Mouse (Mus musculus) neutrophil, adult 5-6 weeks (primary cell): ENCODE results near the gene Zfp260. TPM values are rescaled to one million over a fixed set of nuclear protein-coding genes. Genes with fewer than 3 reads are reported as not detected.
"Not testable (repeated sequence)": the region's sequence is repeated elsewhere in the genome, so short reads cannot be mapped to it uniquely, and the experiment has no call there.

Source experiments
- ATAC-seq: fragments of 151-379, 151-347 bp; 2 replicates; pipeline ENCODE4 v1.8.0; 2017; ENCODE audit warnings: mild to moderate bottlenecking, moderate TSS enrichment; ENCODE audit not compliant: insufficient number of reproducible peaks, poor library complexity, low FRiP score, severe bottlenecking; ENCODE audit errors: extremely low read depth
- total RNA-seq: library from RNA; stranded (forward); fragments of 200-1000 nt; gene quantifications from 2 replicates; pipeline ENCODE4 v1.2.3, GENCODE M21; 2017

Zfp260 gene
- total RNA-seq, 1 experiment from 2014 or later: 42.7 TPM

DNA sequence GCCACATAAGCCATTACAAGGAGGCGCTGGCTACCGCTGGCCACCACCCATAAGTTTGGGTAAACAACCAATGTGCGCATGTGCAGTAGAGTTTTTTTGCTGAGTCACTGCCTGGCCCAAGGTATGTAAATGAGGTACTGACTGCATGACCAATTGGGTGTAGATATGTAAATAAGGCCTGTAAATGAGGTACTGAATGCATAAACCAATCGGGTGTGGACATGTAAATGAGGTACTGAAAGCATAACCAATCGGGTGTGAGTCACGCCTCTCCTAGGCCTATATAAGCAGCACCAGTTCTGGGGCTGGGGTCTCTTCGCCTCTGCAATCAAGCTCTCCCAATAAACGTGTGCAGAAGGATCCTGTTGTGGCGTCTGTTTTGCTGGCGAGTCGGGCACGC lies 23.4 kb downstream of the Zfp260 start:
- not testable (repeated sequence) for ATAC-seq

DNA sequence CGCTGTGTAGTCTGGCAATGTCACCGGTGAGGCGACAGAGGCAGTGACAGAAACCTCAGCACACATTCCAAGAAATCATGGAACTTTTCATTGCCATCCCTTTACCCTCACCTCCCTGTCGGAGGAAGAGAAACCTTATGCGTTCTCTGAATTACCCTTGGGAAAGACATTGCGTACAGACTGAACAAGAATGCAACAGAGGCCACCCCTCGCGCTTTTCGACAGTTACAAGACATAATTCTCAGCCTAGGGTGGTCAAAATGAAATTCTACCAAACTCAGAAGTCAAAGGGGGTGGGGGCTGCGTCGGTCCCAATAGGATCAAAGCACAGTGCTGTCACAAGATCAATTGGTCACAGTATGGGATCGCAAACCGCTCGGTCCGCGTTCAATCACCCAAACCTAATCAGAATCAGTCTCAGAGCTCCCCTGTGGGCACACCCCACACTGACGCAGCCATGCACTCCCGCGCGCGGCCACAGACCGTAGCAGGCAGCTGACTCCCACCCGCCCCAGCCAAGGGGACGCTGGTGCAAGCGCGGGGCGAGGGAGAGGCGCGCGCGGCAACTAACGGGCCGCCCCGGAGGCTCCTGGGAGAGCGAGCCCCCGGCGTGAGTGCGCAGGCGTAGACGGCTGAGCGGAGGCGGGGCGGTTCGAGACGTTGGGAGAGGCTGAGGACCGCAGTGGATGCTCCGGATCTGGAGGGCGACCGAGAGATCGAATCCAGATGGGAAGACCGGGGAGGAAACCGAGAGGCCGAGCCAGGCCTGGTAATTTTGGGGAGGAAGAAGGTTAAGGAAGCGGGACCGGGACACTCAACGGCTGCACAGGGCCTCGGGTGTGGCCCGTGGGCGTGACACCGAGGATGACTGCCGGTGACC lies 27.0 kb downstream of the Zfp260 start, which contains the start of gene Zfp382:
Gene Zfp382, plus strand, starts transcription at position 635 of the 880 bp plus-strand sequence.
- ATAC-seq: peak; percentile 79

GRCm38 (mm10) chr7:30122188-30122530 lies 27.6 kb downstream of the Zfp260 start:
- no peak for ATAC-seq

GRCm38 (mm10) chr7:30129900-30130299 lies 35.3 kb downstream of the Zfp260 start:
- no peak for ATAC-seq

DNA sequence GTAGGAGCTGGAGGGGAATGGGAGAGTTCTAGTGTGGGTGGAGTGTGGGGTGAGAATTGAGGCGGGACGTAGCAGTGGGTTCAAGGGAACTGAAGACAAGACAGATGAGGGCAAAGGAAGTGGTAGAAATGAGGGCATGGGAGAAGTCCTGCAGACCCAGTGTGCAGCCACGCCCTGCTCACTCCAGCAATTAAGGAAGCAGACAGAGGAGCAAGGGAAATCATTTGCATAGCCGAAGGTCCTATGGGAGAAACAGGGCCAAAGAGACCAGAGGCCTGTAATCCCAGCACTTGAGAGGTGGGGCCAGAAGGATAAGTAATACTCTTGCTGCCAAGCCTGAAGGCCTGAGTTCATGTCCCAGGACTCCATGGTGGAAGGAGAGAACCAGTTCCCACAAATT lies 37.8 kb downstream of the Zfp260 start:
- ATAC-seq: no peak

GRCm38 (mm10) chr7:30136826-30137225 lies 42.2 kb downstream of the Zfp260 start:
- ATAC-seq: no peak

GRCm38 (mm10) chr7:30143170-30143554 lies 48.6 kb downstream of the Zfp260 start:
- no peak for ATAC-seq

DNA sequence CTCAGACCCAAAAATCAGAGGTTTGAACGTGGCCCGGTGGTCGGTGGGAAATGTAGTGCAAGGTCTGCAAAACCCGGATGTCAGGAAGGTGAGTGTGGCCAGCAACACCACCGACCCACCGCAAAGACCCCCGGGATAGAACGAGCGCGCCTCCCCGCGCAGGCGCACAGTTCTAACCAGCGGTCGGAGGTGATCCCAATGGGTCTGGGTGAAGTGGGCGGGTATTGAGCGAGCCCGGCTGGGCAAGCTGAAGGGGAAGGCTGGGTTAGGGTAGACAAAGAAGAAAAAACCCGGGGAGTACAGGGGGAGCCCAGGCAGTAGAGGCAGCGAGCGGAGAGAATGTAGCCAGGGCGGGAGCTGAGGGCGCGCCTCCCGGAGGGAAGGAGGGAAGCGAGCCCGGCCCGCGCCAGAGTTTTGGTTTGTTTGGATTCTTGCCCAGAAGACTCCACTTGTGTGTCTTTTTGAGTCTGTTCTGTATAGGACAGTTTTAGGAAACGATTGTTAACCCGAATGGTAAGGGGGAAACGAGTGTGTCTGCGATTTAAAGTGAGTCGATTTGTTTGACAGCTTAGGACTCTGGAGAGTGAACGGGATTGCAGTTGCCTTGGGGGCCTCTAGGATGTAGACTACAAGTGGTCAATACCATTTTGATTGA lies 49.1 kb downstream of the Zfp260 start:
- ATAC-seq: peak; percentile 13; the same call in 1 of the 2 replicates

DNA sequence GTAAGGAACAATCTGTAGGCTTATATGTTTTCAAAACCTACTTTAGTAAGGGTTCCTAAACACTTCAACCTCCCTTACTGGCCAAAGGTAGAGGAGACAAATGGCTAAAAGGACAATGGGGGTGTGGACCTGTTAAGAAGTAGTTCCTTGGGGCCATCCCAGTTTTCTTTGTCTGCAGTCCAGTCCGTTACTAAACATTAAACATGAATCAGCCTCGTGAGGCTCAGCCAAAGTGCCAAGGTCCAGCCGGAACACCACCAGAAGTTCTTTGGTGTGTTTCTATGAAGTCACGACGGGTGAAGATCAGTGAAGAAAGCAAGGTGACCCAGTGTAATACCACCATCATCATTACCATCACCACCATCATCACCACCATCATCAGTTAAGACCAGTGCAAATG lies 52.4 kb downstream of the Zfp260 start:
- no peak for ATAC-seq

- no peak for ATAC-seq
Measured at GRCm38 (mm10) chr7:30154040-30154439, 59.5 kb downstream of the Zfp260 start.

GRCm38 (mm10) chr7:30155507-30155906 lies 60.9 kb downstream of the Zfp260 start:
- ATAC-seq: no peak

Other genes starting within 250 kb of the Zfp260 start
- gene Zfp940, start 241.1 kb upstream of the Zfp260 start, total RNA-seq: 10.4 and 10.7 TPM in 2 replicates
- gene Zfp420, start 234.8 kb upstream of the Zfp260 start, total RNA-seq: 7.8 and 10.4 TPM in 2 replicates
- 9.0 and 10.8 TPM in 2 replicates for gene Zfp27, start 188.2 kb upstream of the Zfp260 start, total RNA-seq
- gene Zfp383, start 186.6 kb upstream of the Zfp260 start, total RNA-seq: 2.6 and 5.1 TPM in 2 replicates
- gene Zfp74, start 140.7 kb upstream of the Zfp260 start, total RNA-seq: 7.2 and 10.9 TPM in 2 replicates
- gene Zfp568, start 110.8 kb upstream of the Zfp260 start, total RNA-seq: 10.7 and 18.5 TPM in 2 replicates
- 3.6 and 4.3 TPM in 2 replicates for gene Zfp14, start 43.4 kb upstream of the Zfp260 start, total RNA-seq
- gene Zfp82, start 21.9 kb upstream of the Zfp260 start, total RNA-seq: 9.6 and 12.9 TPM in 2 replicates
- gene Gm26920, start 4.4 kb upstream of the Zfp260 start, total RNA-seq: not detected in 2 replicates
- 4.9 and 5.8 TPM in 2 replicates for gene Zfp566, start 4.2 kb upstream of the Zfp260 start, total RNA-seq
- 10.6 and 14.1 TPM in 2 replicates for gene Zfp382, start 27.2 kb downstream of the Zfp260 start, total RNA-seq
- gene Zfp146, start 75.0 kb downstream of the Zfp260 start, total RNA-seq: 44.2 and 46.8 TPM in 2 replicates
- not detected in 2 replicates for gene Cox7a1, start 89.4 kb downstream of the Zfp260 start, total RNA-seq
- gene Capns1, start 104.0 kb downstream of the Zfp260 start, total RNA-seq: 137 and 168 TPM in 2 replicates
- 26.0 and 30.3 TPM in 2 replicates for gene Polr2i, start 137.2 kb downstream of the Zfp260 start, total RNA-seq
- gene Tbcb, start 137.5 kb downstream of the Zfp260 start, total RNA-seq: 16.5 and 21.6 TPM in 2 replicates
- not detected in 2 replicates for gene Ovol3, start 140.9 kb downstream of the Zfp260 start, total RNA-seq
- gene Thap8, start 185.3 kb downstream of the Zfp260 start, total RNA-seq: 0.98 TPM in 1 of 2 replicates, not detected in the other
- 1.8 and 2.6 TPM in 2 replicates for gene Wdr62, start 185.6 kb downstream of the Zfp260 start, total RNA-seq
- gene Clip3, start 197.0 kb downstream of the Zfp260 start, total RNA-seq: 1.3 TPM in 1 of 2 replicates, not detected in the other
- 35.1 and 37.2 TPM in 2 replicates for gene Alkbh6, start 213.9 kb downstream of the Zfp260 start, total RNA-seq
- 0.74 and 4.0 TPM in 2 replicates for gene Syne4, start 220.0 kb downstream of the Zfp260 start, total RNA-seq
- gene E130208F15Rik, start 227.0 kb downstream of the Zfp260 start, total RNA-seq: 4.7 and 6.6 TPM in 2 replicates
- gene Sdhaf1, start 229.1 kb downstream of the Zfp260 start, total RNA-seq: 8.8 and 10.8 TPM in 2 replicates